Mouse (Mus musculus) CD4-positive, CD25-positive, alpha-beta regulatory T cell, adult 4 months (primary cell): ENCODE data around the gene Ezh2. TPM values are rescaled to one million over a fixed set of nuclear protein-coding genes. Genes with fewer than 3 reads are reported as not detected.
"Not testable (repeated sequence)": the region's sequence is repeated elsewhere in the genome, so short reads cannot be mapped to it uniquely, and the experiment has no call there.

ENCODE experiments used
- ATAC-seq: one replicate; pipeline ENCODE4 v1.8.0; 2017
- polyA plus RNA-seq, 2 experiments: library from polyadenylated mRNA; unstranded; fragments of 100-300 nt; shearing (Covaris generic); gene quantifications; one replicate each; pipeline ENCODE4 v1.2.1; 2017

The Ezh2 gene
- 10 to 100 TPM; 36.2 to 43.3 TPM for polyA plus RNA-seq

DNA sequence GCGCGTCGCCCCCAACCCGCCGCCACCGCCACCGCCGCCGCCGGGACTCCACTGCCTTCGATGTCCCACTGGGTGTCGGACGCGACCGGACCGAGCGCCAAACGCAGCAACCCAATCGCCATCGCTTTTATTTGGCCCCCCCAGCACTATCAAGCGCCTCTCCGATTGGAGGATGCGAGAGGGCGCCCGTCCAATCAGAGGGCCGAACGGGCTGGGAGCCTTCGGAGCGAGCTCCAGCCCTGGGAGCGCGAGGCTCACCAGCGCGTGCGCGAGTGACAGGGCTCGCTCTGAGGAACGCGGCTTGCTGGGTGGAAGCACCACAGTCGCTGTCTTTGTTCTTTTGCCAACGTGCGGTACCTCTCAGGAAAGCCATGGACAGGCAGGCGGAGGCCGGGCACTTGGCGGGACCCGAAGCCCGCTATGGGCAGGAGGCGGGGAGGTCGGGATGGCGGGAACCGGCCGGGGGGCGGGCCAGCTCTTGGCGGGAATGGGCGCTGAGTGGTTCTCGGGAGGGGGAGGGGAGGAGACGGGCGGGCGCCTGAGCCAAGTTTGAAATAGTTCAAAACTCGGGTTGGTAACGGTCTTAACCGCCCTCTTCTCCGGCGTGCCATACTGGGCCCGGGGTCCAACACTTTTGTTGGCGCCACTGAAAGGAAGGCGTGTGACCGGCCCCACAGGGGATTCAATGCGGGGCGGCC lies at the start of gene Ezh2:
Ezh2 (minus strand) TSS at position 416 of the 698 bp plus-strand sequence.
- ATAC-seq = peak; percentile 95

DNA sequence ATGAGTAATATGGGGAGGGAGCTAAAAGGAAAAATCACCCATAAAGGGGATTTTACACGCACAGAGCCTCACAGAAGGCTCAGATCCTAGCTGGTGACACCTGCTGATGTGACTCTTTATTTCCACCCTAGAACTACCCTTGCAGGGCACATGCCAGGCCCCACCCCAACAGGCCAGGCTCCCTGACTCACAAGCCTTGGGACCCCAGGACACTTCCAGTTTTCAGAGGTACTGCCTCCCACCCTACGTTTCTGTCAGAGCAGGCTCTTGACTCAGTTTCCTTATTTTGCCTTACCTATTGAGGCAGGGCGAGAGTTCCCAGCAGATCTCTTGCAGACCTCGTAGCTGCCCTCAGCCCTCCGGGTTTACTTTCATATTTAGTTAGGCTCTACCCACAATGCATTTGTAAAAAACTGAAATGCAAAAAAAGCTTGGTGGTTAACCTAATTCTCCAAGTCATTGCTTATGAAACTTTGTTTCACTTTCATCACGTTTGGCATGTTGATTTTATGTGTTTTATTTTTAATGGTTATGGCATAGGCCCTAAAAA lies 41.5 kb upstream of the Ezh2 start:
- ATAC-seq = peak; percentile 92

DNA sequence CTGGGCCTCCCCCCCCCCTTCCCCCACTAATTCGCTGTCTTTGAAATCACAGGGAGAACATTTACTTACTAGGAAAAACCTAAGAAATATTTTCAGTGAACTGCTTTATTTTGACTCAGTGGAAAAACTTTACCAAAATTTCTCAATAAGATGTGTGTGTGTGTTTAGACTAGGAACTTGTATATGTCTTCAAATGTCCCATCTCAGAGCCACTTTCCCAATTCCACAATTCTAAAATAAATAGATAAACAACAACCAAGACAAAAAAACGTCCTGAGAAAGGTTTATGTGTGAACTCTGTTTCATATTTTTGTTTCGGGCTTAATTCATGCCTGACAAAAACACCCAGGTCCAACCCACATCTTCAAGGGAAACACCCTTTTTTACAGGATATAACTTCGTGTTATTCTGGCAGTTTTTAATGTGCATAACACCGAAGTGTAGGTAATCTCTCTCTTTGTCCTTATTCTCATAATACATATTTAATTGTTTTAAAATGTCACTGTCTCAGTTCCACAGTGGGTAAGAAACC lies 40.9 kb upstream of the Ezh2 start:
- peak; percentile 44 for ATAC-seq

DNA sequence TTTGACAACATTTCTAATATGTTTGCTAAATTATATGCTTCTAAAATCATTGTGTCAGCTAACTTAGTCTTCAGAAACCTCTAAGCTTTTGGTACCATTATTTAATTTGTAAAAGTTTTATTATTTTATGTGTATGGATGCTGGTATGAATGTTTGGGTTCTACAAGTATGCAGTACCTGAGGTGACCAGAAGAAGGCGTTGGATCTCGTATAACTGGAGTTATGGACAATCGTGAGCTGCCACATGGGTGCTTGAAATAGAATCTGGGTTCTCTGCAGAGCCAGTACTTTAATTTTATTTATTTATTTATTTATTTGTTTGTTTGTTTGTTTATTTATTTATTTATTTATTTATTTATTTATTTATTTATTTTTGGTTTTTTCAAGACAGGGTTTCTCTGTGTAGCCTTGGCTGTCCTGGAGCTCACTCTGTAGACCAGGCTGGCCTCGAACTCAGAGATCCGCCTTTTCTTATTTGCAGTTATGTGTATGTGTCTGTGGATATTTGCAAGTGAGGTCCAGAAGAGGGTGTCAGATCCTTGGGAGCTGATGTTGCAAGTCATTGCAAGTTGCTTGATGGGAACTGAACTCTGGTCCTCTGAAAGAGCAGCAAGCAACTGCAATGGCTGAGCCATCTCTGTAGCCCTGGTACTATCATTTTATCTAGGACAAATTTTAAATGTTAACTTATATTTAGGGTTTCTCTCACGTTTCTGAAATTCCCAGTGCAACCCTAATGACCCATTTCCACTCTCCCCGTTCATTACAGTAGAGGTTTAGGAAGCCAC lies 40.3 kb upstream of the Ezh2 start:
- no peak for ATAC-seq

DNA sequence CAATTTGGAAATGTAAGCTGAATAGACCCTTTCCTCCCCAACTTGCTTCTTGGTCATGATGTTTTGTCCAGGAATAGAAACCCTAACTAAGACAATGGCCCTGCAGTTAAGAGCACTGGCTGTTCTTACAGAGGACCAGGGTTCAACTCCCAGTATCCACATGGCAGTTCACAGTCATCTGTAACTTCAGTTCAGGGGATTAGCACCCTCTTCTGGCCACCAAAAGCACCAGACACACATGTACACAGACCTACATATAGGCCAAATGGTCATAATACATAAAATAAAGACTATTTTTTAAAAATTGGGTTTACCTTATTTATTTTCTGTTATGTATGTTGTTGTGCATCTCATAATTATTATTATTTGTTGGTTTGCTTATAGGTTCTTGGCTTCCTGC lies 38.3 kb upstream of the Ezh2 start:
- ATAC-seq = no peak

DNA sequence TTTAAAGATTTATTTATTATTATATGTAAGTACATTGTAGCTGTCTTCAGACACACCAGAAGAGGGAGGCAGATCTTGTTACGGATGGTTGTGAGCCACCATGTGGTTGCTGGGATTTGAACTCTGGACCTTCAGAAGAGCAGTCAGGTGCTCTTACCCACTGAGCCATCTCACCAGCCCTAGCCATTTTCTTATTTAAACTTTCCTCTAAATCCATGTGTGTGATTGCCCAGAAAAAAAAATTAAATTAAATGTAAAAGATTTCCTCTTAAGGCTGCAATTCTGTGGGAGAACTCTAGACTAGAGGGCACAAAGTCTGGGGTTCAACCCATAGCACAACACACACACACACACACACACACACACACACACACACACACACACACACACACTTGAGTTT lies 34.9 kb upstream of the Ezh2 start:
- not testable (repeated sequence) for ATAC-seq

DNA sequence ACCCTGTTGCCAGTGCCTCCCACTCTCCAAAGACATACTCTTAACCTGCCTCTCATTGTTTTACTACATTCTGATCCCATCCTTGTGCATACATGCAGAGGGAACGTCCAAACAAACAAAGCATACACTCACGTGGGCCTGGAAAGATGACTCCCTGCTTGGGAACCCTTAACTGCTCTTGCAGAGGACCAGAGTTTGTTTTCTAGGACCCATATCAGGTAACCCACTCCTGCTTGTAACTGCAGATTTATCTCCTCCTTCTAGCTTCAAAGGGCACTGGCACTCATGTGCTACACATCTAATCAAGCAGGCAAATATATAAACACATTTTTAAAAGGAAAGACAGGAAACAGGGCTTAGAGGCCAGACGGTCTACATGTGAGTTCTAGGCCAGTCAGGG lies 32.8 kb upstream of the Ezh2 start:
- ATAC-seq = no peak

DNA sequence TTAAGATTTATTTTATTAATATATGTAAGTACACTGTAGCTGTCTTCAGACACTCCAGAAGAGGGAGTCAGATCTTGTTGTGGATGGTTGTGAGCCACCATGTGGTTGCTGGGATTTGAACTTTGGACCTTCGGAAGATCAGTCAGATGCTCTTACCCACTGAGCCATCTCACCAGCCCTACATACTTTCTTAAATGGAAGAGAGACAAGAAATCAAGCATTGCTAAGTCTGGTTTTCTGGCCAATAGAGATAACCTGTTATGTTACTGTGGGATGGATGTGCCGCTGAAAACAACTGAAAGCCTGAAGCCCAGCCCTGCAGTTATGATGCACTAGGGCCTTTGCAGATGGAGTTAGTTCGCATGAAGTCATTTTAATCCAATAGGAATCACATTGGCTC lies 31.8 kb upstream of the Ezh2 start:
- ATAC-seq = not testable (repeated sequence)

DNA sequence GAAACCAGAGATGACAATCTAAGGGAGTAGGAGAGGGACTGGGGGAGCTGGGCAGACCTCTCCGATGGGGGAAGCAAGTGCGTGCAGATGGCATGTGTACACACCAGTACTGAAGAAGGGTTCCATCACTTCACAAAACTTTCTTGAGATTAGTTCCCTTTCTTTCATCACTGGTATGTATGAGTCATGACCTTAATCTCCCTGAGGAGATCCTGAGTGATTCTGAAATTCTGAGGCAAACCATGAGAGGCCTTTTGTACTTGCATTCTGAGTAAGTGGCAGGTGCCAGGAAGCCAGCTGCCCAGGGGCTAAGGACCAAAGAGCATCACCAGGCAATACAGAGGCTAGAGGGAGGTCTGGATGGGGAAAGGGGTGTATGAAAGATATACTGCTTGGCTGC lies 25.9 kb upstream of the Ezh2 start:
- ATAC-seq = peak; percentile 84

DNA sequence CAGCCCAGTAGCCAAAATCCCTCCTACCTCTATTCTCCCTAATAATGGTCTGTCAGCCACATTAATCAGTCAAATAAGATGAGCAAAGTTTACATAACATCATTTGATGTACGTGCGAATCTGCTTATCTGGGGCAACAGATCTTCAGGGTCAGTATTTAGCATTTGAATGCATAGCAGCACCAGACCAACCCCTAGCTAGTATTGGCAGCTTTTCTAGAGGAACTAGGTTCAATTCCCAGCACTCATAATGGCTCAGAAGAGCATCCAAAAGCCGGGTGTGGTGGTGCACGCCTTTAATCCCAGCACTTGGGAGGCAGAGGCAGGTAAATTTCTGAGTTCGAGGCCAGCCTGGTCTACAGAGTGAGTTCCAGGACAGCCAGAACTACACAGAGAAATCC lies 13.2 kb upstream of the Ezh2 start:
- ATAC-seq = not testable (repeated sequence)

DNA sequence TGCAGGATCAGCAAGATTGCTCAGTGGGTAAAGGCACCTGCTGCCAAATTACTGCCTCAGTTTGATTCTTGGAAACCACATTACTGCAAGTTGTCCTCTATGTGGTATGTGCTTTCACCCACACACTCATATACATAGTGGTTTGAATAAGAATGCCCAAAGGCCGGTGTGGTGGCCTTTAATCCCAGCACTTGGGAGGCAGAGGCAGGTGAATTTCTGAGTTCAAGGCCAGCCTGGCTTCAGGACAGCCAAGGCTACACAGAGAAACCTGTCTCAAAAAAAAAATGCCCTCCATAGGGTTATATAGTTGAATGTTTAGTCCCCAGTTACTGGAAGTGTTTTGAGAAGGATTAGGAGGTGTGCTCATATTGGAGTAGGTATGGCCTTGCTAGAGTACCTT lies 6.8 kb upstream of the Ezh2 start:
- ATAC-seq = no peak

DNA sequence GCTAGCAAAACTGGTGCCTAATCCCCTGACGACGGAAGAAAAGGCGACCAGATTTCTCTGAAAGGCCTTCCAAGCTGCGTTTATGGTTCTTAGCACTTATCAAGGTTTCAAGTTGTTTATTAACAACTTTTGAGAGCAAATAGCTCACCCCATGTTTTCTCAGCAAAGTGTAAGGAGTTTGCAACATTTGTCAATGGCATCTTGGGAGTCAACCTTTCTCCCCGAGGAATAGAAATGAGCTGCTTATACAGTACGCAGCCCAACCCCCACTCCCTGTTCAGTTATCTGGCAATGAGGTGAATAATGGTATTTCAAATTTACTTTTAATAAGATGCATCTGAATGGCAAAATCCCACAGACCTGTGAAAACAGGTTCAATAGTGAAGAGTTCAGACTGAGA lies 555 bp upstream of the Ezh2 start:
- no peak for ATAC-seq

DNA sequence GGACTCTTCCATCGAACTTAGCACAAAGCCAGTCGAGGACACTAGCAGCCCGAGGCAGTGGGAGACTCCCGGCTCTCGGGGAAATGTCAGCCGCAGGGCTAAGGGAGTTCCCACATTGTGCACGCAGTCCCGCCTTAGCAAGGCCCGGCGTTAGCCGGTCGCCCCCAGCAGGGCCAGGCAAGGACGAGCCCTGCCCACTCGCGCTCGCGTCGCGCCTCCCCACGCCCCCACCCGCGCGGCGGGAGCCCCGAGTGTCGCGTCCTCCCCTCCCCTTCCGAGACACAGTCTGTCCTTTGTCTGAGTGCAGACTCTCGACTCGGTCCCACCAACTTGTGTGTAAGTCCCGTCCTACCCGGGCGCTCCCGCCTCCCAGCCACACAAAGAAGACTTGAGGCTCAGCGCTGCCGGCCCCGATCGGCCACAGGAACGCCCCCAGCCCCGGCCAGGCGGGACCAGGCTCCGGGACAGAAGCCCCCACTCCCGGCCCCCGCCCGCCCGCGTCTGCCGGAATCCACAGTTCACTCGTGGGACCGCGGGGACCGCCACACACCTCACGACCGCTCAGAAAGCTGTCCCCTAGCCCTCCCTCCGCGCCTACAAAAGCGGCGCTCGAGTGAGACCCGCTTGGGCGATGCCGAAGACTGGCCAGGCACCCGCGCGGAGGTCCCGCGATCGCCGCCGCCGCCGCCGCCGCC lies 853 bp downstream of the Ezh2 start:
- peak; percentile 33 for ATAC-seq

DNA sequence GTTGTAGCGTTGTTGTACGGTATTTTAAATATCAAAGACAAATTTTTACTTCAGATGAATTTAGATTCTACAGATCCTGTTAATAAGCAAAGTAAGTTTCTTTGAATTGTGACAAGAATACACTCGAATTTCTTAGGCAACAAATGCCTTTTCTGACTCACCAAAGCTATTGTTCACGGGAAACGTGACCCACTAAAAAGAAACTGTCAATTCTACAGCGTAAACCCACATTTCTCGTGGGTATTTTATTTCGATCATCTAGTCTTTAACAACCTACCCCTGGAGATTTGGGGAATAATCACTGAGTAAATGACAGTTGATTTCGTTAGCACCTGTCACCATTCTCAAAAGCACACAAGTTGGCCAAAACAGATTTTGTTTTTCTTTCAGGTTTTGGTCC lies 1.6 kb downstream of the Ezh2 start:
- no peak for ATAC-seq

DNA sequence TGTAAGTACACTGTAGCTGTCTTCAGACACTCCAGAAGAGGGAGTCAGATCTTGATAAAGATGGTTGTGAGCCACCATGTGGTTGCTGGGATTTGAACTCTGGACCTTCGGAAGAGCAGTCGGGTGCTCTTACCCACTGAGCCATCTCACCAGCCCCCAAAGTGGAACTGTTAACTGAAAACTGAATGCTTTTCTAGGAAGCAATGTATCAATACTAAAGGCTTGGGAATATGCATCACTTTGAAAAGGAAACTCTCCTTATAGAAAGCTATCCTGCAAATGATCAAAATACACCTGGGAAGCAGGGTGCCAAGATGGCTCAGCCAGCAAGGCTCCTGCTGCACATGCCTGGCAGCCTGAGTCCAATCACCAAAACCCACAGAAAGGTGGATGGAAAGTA lies 7.8 kb downstream of the Ezh2 start:
- ATAC-seq = not testable (repeated sequence)

DNA sequence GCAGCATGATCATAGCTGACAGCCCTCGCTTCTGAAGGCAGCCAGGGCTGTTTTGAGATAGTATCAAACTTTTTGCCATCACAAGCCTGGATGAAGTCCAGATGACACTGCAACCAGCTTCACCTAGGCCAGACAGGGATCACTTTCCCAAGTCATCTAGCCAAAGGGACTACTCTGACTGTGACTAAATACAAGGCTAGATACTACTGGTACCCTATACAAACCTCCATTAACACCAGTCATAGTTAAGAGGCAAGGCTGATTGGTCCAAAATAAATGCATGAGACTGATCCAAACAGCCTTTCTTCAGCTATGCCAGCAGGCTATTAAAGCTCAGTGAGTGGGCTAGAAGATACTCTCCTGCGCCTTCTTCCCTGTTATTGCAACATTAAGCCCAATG lies 22.3 kb downstream of the Ezh2 start:
- ATAC-seq = no peak

DNA sequence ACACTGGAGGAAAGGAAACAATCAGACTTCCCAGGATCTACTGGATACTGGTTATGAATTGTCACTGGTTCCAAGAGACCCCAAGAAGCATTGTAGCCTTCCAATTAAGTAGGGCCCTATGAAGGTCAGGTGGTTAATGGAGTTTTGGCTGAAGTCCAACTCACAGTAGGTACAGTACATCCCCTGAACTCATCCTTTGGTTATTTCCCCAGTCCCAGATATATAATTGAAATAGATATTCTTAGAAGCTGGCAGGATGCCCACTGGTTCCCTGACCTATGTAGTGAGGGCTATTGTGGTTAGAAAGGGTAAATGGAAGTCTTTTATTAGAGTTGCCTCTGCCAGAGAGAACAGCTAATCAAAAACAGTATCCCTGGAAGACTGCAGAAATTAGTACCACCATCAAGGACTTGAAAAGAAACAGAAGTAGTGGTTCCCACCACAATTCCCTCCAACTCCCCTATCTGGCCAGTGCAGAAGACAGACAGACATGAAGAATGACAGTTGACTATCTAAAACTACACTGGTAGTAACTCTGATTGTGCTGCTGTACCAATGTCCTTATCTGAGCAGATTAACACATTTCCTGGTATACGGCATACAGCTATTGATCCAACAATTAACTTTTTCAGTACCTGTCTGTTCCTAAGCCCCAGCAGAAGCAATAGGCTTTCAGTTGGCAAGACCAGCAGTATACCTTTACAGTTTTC lies 29.7 kb downstream of the Ezh2 start:
- ATAC-seq = no peak

DNA sequence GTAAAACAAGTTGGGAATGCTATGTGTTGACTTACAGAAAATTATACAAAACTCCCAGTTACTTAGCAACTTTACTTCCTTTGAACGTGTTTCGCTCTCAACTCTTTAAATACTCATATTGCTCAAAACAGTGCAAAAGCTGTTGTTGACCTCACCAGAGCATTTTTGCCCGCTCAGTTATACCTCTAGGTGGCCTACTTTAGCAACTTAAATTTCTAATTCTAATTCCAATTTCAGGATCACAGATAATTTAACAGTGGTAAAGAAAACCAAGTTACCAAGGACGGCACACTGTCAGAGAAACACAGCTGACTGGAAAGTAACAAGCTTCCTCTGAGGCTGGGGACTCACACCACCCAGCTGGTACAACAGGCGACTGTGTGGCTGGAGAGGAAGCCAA lies 33.7 kb downstream of the Ezh2 start:
- peak; percentile 42 for ATAC-seq

DNA sequence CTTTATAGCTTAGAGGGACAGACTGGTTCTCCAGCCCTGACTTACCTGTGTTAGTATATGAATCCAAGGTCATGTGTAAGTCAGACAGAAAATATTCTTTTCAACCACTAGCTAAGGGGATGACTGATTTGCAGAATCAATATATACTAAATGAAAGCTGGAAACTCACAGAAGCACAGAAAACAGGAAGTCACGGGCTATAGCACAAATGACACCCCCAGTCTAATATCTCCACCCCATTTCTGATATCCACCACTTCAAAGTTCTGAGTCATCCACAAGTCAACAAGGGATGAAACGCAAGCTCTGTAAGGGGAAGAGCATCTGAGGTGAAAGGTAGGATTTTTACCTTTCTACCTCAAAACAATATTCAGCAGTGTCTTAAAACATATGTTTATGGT lies 34.3 kb downstream of the Ezh2 start:
- peak; percentile 82 for ATAC-seq

DNA sequence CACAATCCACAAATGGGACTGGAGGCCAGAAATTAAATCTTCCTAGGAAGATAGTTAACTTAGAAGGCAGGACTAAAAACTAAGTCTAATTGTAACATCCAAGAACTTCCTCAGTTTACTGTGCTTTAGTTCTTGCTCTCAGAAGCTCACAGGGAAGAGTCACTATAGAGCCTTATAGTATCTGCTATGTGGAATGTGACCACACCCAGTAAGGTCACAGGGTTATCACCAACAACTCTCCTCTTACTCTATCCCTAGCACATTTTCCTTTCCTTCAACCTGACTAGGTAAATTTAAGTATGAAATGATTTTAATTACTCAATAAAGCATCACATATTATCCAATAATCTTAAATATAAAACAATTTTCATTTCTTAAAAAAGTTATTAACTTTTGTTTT lies 34.7 kb downstream of the Ezh2 start:
- ATAC-seq = no peak

DNA sequence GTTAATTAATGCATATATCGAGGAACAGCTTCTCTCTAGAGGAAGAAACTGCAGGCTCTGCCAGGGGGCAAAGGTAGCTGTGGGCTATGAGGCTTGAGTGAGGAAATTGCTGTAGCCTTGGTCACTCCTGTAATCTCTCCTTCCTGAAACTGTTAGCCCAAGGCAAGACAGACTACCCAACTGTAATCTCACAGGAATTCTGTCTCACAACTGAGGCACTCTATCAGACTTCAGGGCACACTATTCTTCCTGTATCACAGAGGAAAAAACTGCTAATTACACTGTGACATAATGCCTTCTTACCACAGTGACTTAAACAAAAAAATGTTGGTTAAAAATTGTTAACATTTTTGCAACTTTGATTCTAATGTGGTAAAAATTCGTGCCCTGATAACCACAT lies 35.9 kb downstream of the Ezh2 start:
- ATAC-seq = no peak

DNA sequence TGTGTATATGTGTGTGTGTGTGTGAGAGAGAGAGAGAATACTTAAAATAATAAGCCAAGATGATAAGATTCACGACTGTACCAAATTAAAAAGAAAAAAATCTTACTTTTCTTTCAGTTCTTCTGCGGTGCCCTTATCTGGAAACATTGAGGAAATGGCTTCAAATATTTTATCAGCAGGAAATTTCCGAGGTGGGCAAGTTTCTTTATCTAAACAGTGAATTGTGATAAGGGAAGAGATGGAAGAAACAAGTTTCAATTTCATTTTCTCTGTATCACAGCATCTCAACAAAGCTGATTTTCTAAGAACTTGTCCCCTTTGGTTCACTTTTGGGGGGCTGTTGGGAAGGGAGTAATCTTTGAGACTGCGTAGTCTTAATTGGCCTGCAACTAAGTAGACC lies 42.9 kb downstream of the Ezh2 start:
- ATAC-seq = no peak
